Mouse (Mus musculus) ovary, postnatal 36 days (tissue): ENCODE measurements at regions not wholly inside any gene's neighbourhood (a gene's known extent, or its start where the extent isn't known, plus 50 kb on each side); places are given as distances from the start of the nearest gene placed in this dataset.

ENCODE experiments used
- DNase-seq: peaks from one replicate; pipeline ENCODE4 v3.0.0; 2022; ENCODE audit warnings: low spot score, mixed read lengths

GRCm38 (mm10) chr13:73159865-73160264 is 100.4 kb upstream of the Irx4 start:
- DNase-seq, result no peak

DNA sequence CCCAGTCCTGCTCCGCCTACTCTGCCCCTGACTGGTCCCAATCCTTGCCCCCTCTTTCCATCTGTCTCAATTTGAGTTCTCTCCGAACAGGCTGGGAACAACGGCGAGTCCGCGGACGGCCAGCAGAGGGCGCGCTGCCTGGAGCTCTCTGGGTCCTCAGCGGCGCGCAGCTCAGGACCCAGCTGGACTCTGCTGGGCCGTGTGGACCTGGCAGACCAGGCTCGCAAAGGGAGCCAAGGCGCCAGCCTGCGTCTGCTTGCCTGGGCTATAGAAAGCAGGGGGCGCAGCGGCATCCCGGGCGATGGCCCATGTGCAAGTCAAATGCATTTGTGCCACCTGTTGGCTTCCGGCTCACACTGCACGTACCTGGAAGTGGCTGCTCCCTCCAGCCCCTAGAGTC is 100.0 kb upstream of the Irx4 start:
- DNase-seq, result peak; percentile 76

DNA sequence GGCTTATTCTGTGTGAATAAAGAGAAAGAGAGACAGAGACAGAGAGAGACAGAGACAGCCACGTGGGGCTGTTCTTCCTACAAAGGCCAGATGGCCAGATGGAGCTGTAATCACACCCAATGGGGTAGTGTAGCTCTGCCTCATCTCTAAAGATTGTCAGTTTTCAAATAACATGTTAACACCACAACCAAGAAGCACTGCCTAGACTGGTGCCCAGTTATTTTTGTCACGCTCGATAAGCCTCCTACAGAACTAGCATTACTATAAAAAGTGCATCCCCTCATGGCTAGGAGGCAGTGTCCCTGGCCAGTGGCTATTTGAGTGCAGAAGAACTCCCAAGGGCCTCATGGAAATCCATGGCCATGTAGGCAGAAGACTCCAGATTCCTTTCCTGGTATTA is 90.0 kb upstream of the Irx4 start:
- no peak for DNase-seq

- DNase-seq, result no peak
Measured at GRCm38 (mm10) chr13:73207931-73208448, 52.3 kb upstream of the Irx4 start.
